Mouse (Mus musculus): ENCODE measurements around the gene Rgp1. TPM values are rescaled to one million over a fixed set of nuclear protein-coding genes. Genes with fewer than 3 reads are reported as not detected.
"Not testable (repeated sequence)": the region's sequence is repeated elsewhere in the genome, so short reads cannot be mapped to it uniquely, and the experiment has no call there.

Gene Rgp1
- polyA plus RNA-seq (2012; rRNA removed): 59.3 and 74.6 TPM in 2 replicates

GRCm38 (mm10) chr4:43578376-43579204 is at the start of gene Rgp1, which contains the start of gene Gba2:
Rgp1 (plus strand) TSS chr4:43578715.
Gba2 (minus strand) TSS chr4:43578873.
- no peak for DNase-seq (ENCODE audit: low read depth)

DNA sequence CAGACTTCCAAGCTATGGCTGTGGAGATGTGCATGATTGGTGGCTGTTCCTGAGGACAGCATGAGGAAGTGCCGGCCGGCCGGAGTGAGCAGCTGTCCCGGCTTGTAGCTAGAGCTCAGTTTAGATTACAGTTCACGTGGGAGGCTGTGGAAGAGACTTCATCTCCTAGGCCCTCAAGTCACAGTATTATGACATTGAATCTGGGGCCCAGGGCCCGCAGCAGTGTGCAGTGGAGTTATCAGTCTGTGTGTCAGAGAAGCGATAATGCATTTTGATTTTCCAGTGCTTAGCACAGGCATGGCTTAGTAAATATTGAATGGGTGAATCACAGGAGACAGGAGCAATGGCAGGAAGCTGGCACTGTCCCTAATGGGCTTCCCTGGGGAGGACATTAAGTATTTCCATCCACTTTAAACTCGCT is 48.4 kb upstream of the Rgp1 start:
- no peak for DNase-seq (ENCODE audit: low read depth)

GRCm38 (mm10) chr4:43530581-43530980 is 47.9 kb upstream of the Rgp1 start:
- no peak for DNase-seq (ENCODE audit: low read depth)

DNA sequence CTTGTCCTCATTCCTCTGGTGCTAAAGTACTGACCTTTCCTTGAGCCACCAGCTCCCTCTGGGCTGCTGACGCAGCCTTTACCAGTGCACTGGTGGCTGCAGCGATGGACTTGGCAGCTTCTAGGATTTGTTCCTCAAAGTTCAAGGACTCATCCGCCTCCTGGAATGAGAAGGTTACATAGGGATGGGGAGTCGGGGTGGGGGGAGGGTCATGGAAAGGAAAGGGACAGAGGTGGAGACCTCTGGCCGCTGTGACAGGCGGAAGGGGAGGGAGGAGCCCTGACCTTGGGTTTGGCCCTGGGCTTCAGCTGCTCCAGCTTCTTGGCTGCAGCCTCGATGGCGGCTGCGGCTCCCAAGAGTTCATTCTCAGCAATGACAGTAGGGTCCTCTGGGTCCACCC is 45.2 kb upstream of the Rgp1 start:
- DNase-seq (ENCODE audit: low read depth): no peak

DNA sequence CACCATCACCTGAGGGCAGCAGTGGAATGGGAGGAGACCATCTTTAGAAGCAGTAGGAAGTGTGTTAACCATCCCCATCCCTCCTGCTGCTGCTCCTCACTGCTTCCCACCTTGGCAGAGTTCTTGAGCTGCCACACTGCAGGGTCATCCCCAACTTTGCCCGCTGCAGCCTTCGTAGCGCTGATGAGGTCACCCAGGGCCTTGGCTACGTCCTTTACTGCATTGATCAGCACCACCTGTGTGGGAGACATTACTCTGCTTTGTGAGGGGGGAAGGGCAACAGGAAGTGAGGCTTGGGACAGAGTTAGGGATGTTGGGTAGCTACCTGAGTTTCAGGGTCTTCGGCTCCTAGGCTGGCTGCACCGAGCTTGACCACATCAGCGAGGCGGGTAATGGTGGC is 42.9 kb upstream of the Rgp1 start:
- no peak for DNase-seq (ENCODE audit: low read depth)

- no peak for DNase-seq (ENCODE audit: low read depth)
Measured at GRCm38 (mm10) chr4:43536031-43536430, 42.5 kb upstream of the Rgp1 start.

DNA sequence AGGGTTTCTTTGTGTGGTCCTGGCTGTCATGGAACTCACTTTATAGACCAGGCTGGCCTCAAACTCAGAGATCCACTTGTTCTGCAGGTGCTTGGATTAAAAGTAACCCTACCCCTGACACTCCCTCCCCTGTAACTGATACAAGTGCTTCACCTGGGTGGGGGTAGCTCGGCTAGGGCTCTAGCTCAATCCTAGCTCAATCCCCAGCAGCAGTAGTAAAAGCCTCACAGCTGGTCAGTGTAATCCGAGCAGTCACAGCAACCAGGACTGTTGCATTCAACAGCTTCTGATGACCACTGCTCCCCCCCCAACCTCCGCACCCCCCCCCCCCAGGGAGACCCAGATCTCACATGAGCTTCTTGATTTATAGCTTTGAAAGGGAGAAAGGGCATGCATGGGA is 36.5 kb upstream of the Rgp1 start:
- DNase-seq (ENCODE audit: low read depth): no peak

- no peak for DNase-seq (ENCODE audit: low read depth)
Measured at GRCm38 (mm10) chr4:43546375-43547047, 32.0 kb upstream of the Rgp1 start.

DNA sequence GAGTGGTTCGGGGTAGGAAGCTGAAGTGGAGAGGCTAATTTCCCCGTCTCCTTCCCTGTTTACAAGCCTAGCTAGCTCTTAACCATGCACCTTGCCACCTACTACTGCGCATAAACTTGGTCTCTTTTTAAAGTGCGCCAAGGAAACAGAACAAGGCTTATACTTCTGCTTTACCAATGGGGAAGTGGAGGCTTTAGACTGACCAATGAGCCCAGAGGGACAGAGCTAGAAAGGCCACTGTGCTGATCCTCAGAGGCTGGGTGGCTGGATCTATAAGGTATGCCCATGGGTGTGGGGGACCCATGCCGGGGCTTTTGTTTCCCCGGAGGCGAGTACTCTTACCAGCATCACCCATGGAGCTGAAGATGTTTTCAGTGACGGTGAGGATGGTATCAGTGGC is 31.4 kb upstream of the Rgp1 start:
- DNase-seq (ENCODE audit: low read depth): no peak

- no peak for DNase-seq (ENCODE audit: low read depth)
Measured at GRCm38 (mm10) chr4:43549055-43549454, 29.5 kb upstream of the Rgp1 start.

GRCm38 (mm10) chr4:43551854-43552253 is 26.7 kb upstream of the Rgp1 start:
- DNase-seq (ENCODE audit: low read depth): not testable (repeated sequence)

GRCm38 (mm10) chr4:43552437-43552836 is 26.1 kb upstream of the Rgp1 start:
- DNase-seq (ENCODE audit: low read depth): no peak

DNA sequence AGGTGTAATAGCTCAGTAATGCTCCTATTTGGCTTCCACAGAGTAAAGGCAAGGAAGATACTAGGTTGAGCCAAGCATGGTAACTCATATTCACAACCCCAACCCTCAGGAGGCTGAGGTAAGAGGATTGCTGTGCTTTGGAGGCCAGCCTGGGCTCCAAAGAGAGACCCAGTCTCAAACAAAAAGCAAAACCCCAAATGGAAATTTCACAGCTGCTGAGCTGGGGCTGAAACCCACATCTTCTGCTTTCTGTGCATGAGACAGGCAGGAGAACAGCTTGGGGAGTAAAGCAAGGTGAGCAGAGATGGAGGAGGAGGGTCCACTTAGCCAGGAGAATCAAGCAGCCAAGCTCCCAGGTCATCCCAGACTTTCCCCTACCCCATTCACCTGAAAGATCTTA is 24.6 kb upstream of the Rgp1 start:
- DNase-seq (ENCODE audit: low read depth): no peak

- no peak for DNase-seq (ENCODE audit: low read depth)
Measured at GRCm38 (mm10) chr4:43555926-43556325, 22.6 kb upstream of the Rgp1 start.

GRCm38 (mm10) chr4:43558028-43558630 is 20.4 kb upstream of the Rgp1 start:
- DNase-seq (ENCODE audit: low read depth): no peak

DNA sequence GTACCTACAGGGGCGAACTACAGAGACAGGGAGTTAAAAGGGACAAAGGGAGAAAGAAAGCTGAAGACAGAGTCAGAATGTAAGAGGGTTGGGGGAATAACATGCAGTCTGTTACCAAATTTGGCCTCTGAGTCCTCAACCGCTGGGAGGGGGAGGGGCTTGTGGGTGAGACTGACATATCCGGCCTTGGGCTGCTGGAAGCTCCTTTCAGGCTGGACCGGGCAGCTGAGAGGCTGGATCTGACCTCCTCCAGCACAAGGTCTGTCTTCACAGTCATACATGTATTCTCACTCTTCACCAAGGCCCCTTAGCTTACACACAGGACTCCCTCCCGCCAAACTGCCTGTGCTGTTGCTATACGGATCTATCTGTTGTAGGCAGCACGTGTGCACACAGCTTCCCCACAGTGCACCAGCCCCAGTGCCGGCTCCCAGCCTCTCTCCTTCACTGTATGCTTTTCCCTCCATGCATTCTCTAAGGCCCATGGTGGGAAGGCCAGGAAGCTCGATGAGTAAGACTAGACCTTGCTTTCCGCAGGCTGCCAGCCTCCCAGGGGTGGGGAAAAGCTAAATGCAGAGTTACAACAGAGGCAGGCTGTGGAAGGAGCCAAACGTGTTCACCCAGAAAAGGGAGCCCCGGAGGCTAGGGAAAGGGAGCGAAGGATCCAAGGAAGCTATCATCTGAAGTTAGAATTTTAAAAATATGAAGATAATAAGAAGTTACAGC is 19.7 kb upstream of the Rgp1 start:
- no peak for DNase-seq (ENCODE audit: low read depth)

GRCm38 (mm10) chr4:43559519-43560242 is 18.8 kb upstream of the Rgp1 start:
- DNase-seq (ENCODE audit: low read depth): no peak

DNA sequence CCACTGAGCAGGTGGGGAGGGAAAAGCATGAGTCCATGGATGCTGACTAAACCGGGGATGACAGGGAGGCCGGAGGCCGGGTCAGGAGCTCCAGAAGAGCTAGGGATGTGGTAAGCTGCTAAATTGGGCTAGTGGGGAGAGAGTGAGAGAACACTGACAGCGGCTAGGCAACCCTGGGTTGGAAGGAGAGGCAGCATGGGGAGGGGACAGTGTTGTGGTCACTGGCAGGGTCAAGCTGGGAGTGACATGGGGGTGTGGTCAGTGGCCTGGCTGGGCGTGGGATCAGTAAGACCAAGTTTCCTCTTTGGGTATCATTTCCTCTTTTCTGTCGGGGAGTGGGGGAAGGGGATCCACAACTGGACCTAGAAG is 18.3 kb upstream of the Rgp1 start:
- no peak for DNase-seq (ENCODE audit: low read depth)

- DNase-seq (ENCODE audit: low read depth): no peak
Measured at GRCm38 (mm10) chr4:43560976-43561375, 17.5 kb upstream of the Rgp1 start.

- DNase-seq (ENCODE audit: low read depth): no peak
Measured at GRCm38 (mm10) chr4:43561436-43561996, 17.0 kb upstream of the Rgp1 start.

All from gonadal fat pad, adult 2 months (tissue).